Mouse (Mus musculus) liver, embryonic 12.5 days (tissue): Measurements from ENCODE around the gene Pak1ip1. TPM values are rescaled to one million over a fixed set of nuclear protein-coding genes. Genes with fewer than 3 reads are reported as not detected.

Source experiments
- ATAC-seq: fragments of 200-750 bp; cut with Nextera tagmentation; 2 replicates; pipeline ENCODE4 v1.8.0; 2017; ENCODE audit warnings: moderate number of reproducible peaks, mild to moderate bottlenecking, moderate library complexity
- H3K27ac ChIP-seq: fragments of 300-500 bp; sonication (generic); 2 replicates; pipeline ENCODE4 v1.5.1; 2016; ENCODE audit warnings: mild to moderate bottlenecking
- H3K27me3 ChIP-seq: fragments of 300-500 bp; sonication (generic); replicated peaks from 2 replicates; pipeline ENCODE4 v1.6.1; 2016; ENCODE audit warnings: mild to moderate bottlenecking, moderate library complexity
- H3K36me3 ChIP-seq: fragments of 300-500 bp; sonication (generic); 2 replicates; pipeline ENCODE4 v1.6.1; 2016; ENCODE audit warnings: mild to moderate bottlenecking, moderate library complexity
- H3K4me1 ChIP-seq: fragments of 300-500 bp; sonication (generic); 2 replicates; pipeline ENCODE4 v1.6.1; 2016
- H3K4me2 ChIP-seq: fragments of 300-500 bp; sonication (generic); 2 replicates; pipeline ENCODE4 v1.6.1; 2016; ENCODE audit warnings: mild to moderate bottlenecking, moderate library complexity
- H3K4me3 ChIP-seq: fragments of 300-500 bp; sonication (generic); 2 replicates; pipeline ENCODE4 v1.5.1; 2016; ENCODE audit warnings: mild to moderate bottlenecking, moderate library complexity
- H3K9ac ChIP-seq: fragments of 300-500 bp; sonication (generic); 2 replicates; pipeline ENCODE4 v1.6.1; 2016; ENCODE audit warnings: mild to moderate bottlenecking, moderate library complexity
- H3K9me3 ChIP-seq: fragments of 300-500 bp; sonication (generic); replicated peaks from 2 replicates; pipeline ENCODE4 v1.6.1; 2016; ENCODE audit warnings: mild to moderate bottlenecking, moderate library complexity
- WGBS: fragments of 180-500 bp; shearing (Covaris S2); methylation state at CpG from one replicate; pipeline ENCODE4 v1.1.7; 2016; ENCODE audit not compliant: insufficient replicate concordance; 5-methylcytosine and 5-hydroxymethylcytosine counted together
- polyA plus RNA-seq: library from polyadenylated mRNA; unstranded; fragments of >200 nt; fragmentation: Nextera tagmentation; extraction: Ambion mirVana; gene quantifications from 2 replicates; pipeline ENCODE4 v1.2.1, GENCODE M21; 2016

Gene Pak1ip1
- polyA plus RNA-seq, 1 experiment from 2014 or later: 85.0 TPM

DNA sequence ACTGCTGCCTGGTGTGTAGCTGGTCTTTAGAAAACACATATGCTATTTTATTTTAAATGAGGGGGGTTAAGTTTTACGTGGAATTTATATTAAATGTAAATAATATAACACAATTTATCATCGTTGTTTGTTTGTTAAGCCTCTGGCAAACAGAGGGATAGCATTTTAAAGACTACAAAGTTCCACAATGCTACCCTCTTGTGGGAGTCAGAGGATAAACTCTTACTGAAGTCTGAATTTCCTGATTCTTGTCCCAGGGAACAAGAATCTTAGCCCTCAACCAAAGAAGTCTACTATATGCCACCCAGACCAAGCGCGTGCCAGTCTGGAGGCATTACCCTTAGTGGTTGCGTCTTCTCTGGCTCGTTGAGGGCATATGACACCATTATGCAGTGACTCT, 46.5 kb downstream of the Pak1ip1 start:
- Histone ChIP-seq H3K4me2 (no peak overlapping the region), H3K4me3 (no peak overlapping the region), H3K4me1 (no peaks in the 10 kb centered on the region), H3K36me3 (no peaks in the 10 kb centered on the region), H3K27me3 (peaks cover 12% of the 10 kb centered on the region; the same call in 1 of the 2 replicates), H3K9me3 (no peaks in the 10 kb centered on the region), H3K27ac (no peak overlapping the region), H3K9ac (no peak overlapping the region)
- WGBS: 72% methylated on average over 6 of the region's 6 CpGs
- no peak for ATAC-seq

DNA sequence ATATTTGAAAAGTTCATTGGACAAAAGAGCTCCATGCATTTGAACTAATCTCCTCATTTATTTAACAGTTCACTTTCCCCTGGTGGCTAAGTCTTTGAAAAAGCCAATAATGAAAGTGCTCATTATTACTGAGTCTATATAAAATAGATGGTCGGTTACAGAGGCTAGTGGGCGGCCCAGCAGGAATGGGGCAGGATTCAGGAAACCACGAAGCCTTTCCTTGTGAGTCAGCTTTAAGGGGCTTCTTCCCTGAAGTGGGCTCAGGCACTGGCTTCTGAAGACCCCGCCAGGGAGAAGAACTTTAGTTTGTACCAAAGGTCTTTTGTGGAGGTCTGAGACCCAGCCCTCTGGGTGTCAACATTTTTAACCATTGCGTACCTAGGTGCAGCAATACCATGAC, 51.1 kb downstream of the Pak1ip1 start:
- H3K4me1 ChIP-seq: peaks cover 10% of the 10 kb centered on the region; the same call in 1 of the 2 replicates
- no peak overlapping the region for H3K9ac ChIP-seq
- no peaks in the 10 kb centered on the region for H3K36me3 ChIP-seq
- no peak for ATAC-seq
- no peak overlapping the region for H3K27ac ChIP-seq
- no peak overlapping the region for H3K4me2 ChIP-seq
- H3K9me3 ChIP-seq: no peaks in the 10 kb centered on the region
- WGBS: 50% methylated on average over 5 of the region's 5 CpGs
- H3K4me3 ChIP-seq: no peak overlapping the region
- peaks cover 6% of the 10 kb centered on the region; the same call in 1 of the 2 replicates for H3K27me3 ChIP-seq

Other genes with a start within 250 kb of the Pak1ip1 start
- gene Gcnt2, start 141.3 kb upstream of the Pak1ip1 start, polyA plus RNA-seq: 1.5 TPM in 2 replicates
- 916 and 938 TPM in 2 replicates for gene Tmem14c, start 15.3 kb downstream of the Pak1ip1 start, polyA plus RNA-seq
- gene Mak, start 78.7 kb downstream of the Pak1ip1 start, polyA plus RNA-seq: 0.15 and 0.28 TPM in 2 replicates
- not detected in 2 replicates for gene Gcm2, start 110.0 kb downstream of the Pak1ip1 start, polyA plus RNA-seq
- gene Sycp2l, start 113.3 kb downstream of the Pak1ip1 start, polyA plus RNA-seq: not detected in 2 replicates
- gene Elovl2, start 219.4 kb downstream of the Pak1ip1 start, polyA plus RNA-seq: 27.3 and 27.7 TPM in 2 replicates
- 10.3 and 11.2 TPM in 2 replicates for gene Smim13, start 248.8 kb downstream of the Pak1ip1 start, polyA plus RNA-seq